Comparison of ENCODE assay signal across 9 mouse cellular contexts in genomic region chr14:119098851-119099569, GRCm38 (mm10). TPM values are rescaled to one million over a fixed set of nuclear protein-coding genes. Genes with fewer than 3 reads are reported as not detected.
A peak's percentile ranks its signal among the peaks of the same experiment; 100 is the strongest.
DNase-seq lines count a peak whose midpoint lies in the region; ATAC-seq and TF ChIP-seq lines count a peak whose summit lies in the region.
"Had no signal": no experiment of that assay in that cellular context is flagged by ENCODE, and none has a peak within 500 bp of the region (broad histone marks: within the 10 kb centered on the region; RNA-seq: fewer than 3 reads in every experiment).

Uggt2 (minus strand) TSS chr14:119099430.

- TF ChIP-seq EP300 in lung, postnatal 0 days (IDR thresholded peaks at IDR 0.05) = no peak

- H3K9me3 ChIP-seq in hindbrain, embryonic 14.5 days (ENCODE audit: control insufficient read depth, low read length) = no peaks in the 10 kb centered on the region
- H3K9me3 ChIP-seq in lung, postnatal 0 days (ENCODE audit: low read length) = no peaks in the 10 kb centered on the region

- H3K4me1 ChIP-seq in hindbrain, embryonic 14.5 days (replicated peaks; ENCODE audit: control insufficient read depth, insufficient read depth, low read length) = peaks cover 25% of the 10 kb centered on the region
- H3K4me1 ChIP-seq in lung, postnatal 0 days (ENCODE audit: insufficient read depth, low read depth, low read length) = peaks cover 9% of the 10 kb centered on the region; the same call in 1 of the 2 replicates

- peak; percentile 97 for ATAC-seq in hindbrain, embryonic 14.5 days (ENCODE audit: low FRiP score)
- ATAC-seq in lung, postnatal 0 days = peak; percentile 94

- no peaks in the 10 kb centered on the region for H3K36me3 ChIP-seq in hindbrain, embryonic 14.5 days (replicated peaks; ENCODE audit: control insufficient read depth, insufficient read depth)
- H3K36me3 ChIP-seq in lung, postnatal 0 days (ENCODE audit: insufficient read depth, low read length) = no peaks in the 10 kb centered on the region

- H3K4me3 ChIP-seq in hindbrain, embryonic 14.5 days (replicated peaks; ENCODE audit: low read length) = peak within 1 kb of the TSS; percentile 85
- H3K4me3 ChIP-seq in lung, postnatal 0 days (ENCODE audit: low read depth, low read length) = peak within 1 kb of the TSS; percentile 66

- no peaks in the 10 kb centered on the region for H3K27me3 ChIP-seq in hindbrain, embryonic 14.5 days (ENCODE audit: control insufficient read depth, insufficient read depth, low read length)
- no peaks in the 10 kb centered on the region for H3K27me3 ChIP-seq in lung, postnatal 0 days (replicated peaks; ENCODE audit: insufficient read depth, low read length)

- DNase-seq in adrenal gland, adult 2 months = peak; percentile 92
- DNase-seq in cerebellum, postnatal 4 days (ENCODE audit: low spot score in 2 of 2) = peak; percentile 81 to 94
- peak; percentile 76 for DNase-seq in gastrocnemius, adult 18-20 months (ENCODE audit: low spot score)
- DNase-seq in hindbrain, embryonic 14.5 days (ENCODE audit: low spot score) = peak; percentile 88
- DNase-seq in layer of hippocampus, postnatal 36 days = peak; percentile 84 to 86
- peak; percentile 86 for DNase-seq in lung, postnatal 0 days (ENCODE audit: low spot score)
- DNase-seq in retina, adult 2 months (ENCODE audit: low read depth, low spot score) = peak; percentile 73
- no peak for DNase-seq in T-cell, adult 2 months (ENCODE audit: low spot score)

- peak within 1 kb of the TSS; percentile 94 for H3K27ac ChIP-seq in hindbrain, embryonic 14.5 days
- no peak within 1 kb of the TSS; the same call in 1 of the 2 replicates for H3K27ac ChIP-seq in lung, postnatal 0 days (ENCODE audit: low read length)
- H3K27ac ChIP-seq: macrophage had no signal

- WGBS in hindbrain, embryonic 14.5 days = under 1% methylated on average over 72 of the region's 72 CpGs
- under 1% methylated on average over 50 of the region's 72 CpGs for WGBS in lung, postnatal 0 days

- peak within 1 kb of the TSS; percentile 97 for H3K9ac ChIP-seq in hindbrain, embryonic 14.5 days
- peak within 1 kb of the TSS; percentile 51 for H3K9ac ChIP-seq in lung, postnatal 0 days (replicated peaks; ENCODE audit: low read depth)

- peak within 1 kb of the TSS; percentile 87 for H3K4me2 ChIP-seq in hindbrain, embryonic 14.5 days (replicated peaks)
- peak within 1 kb of the TSS; percentile 96 for H3K4me2 ChIP-seq in lung, postnatal 0 days (replicated peaks; ENCODE audit: low read depth, low read length)

- TF ChIP-seq CTCF in lung, postnatal 0 days (IDR thresholded peaks at IDR 0.05) = peak; percentile 73

RNA-seq across cellular contexts. Expression of gene Uggt2, which starts in this region (rescaled TPM):
- 10 to 100 TPM; 11.0 to 16.5 TPM for total RNA-seq in adrenal gland, adult 2 months (2021)
- 8.0 and 8.1 TPM in 2 replicates for polyA plus RNA-seq in adrenal gland, adult 2 months (2012; rRNA removed)
- 1 to 10 TPM; 6.1 to 8.7 TPM for total RNA-seq in gastrocnemius, adult 18-20 months (2021)
- polyA plus RNA-seq in hindbrain, embryonic 14.5 days (2014; fragmentation: Nextera tagmentation; extraction: Ambion mirVana) = 22.0 and 23.3 TPM in 2 replicates
- 10 to 100 TPM; 28.2 to 35.1 TPM for total RNA-seq in layer of hippocampus, postnatal 36 days (2021)
- polyA plus RNA-seq in lung, postnatal 0 days (2015; fragmentation: Nextera tagmentation; extraction: Ambion mirVana) = 4.8 and 5.9 TPM in 2 replicates
